Mouse (Mus musculus): ENCODE results near the gene Gosr2.

The Gosr2 gene

DNA sequence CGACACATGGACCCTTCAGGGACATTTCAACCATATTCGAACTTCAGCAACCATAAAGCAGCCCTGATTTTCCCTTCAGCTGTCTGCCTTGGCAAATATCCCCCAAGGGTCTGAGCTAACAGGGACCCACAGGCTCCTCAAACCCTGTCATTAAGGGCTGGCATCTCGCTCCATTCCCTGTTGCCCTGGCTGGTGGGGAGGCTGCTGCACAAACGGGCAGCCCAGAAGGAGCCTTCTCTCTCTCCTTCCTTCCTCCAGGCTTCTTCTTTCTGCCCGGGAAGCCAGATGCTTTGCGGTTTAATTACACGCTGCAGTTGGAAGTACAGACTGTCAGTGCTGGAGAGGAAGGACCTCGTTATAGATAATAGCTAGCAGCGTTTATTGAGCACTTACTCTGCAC, 54.5 kb downstream of the Gosr2 start:
- no peak for DNase-seq

DNA sequence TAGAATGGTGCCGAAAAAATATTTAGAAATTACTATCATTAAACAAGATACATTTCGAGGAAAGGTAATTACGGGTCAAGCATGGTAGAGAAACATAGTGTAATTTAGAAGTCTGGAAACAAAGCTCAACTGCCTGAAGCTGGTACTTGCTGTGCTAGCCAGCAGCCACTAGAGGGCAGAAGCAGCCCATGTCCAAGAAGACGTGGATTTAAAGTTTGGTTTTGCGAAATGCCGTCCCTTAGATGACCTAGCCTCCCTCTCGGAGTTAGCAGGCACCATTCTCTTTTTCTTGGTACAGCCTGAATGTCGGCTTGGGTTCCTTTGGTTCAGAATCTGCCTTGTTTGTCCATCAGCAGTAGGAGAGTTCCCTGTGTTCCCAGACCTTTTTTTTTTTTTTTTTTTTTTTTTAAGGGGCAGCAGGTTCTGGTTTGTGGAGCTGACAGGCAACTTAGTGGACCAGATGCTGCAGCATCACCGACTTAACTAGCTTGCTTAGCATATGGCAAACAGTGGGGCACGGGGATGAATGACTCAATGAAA, 58.2 kb downstream of the Gosr2 start:
- peak; percentile 42 for DNase-seq

DNA sequence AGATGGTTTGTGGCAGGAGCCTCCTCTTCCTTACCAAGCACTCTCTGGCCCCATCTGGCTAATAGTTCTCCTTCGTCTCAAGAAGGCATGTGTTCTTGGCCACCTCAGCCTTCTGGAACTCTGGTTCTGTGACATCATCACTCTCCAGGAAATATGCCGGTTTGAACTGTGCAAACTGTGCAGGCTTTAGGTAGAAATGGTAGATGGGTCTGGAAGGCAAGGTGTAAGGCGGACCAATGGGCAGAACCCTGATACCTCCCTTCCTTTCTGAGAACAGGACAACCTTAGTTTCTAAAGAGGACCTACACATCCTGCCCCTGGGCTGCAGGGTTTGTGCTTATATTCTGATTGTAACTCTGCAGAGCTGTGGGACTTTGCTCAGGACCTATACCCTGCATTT, 58.9 kb downstream of the Gosr2 start, which contains the start of gene Lyzl6:
TSS of gene Lyzl6 (minus strand) at position 101 of the 400 bp plus-strand sequence.
- DNase-seq = no peak

DNA sequence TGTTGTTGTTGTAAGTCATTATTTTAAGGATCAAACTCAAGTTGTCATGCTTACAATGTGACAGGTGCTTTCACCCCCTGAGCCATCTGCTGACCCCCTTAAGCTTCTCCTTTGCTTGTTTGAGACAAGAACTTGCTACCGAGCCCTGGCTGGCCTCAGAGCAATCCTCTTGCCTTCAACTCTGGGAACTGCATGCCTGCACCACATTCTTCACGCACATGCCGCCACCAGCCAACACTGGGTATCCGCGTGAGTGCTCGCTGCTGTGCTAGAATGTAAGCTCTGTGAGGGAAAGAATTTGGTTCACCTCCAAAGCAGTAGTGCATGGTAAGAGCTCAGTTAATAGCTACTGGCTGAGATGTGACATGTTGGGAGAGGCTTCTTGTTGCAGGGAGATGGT, 61.4 kb downstream of the Gosr2 start:
- no peak for DNase-seq

DNA sequence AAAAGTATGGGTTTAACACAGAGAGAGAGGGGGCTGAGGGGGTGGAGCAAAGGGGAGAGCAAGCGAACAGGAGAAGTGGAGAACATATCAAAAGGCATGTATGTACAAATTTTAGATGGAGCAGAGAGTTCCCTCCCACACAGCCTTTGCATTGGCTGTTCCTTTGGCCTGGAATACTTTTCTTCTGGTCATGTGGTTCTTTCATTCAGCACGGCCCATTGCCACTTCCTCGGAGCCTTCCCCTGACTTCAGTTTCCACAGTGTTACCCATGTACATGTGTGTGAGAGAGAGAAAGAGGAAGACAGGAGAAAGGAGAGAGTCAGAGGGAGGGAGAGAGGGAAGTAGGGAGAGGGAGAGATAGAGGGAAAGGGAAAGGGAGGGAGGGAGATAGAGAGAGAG, 62.2 kb downstream of the Gosr2 start:
- no peak for DNase-seq

DNA sequence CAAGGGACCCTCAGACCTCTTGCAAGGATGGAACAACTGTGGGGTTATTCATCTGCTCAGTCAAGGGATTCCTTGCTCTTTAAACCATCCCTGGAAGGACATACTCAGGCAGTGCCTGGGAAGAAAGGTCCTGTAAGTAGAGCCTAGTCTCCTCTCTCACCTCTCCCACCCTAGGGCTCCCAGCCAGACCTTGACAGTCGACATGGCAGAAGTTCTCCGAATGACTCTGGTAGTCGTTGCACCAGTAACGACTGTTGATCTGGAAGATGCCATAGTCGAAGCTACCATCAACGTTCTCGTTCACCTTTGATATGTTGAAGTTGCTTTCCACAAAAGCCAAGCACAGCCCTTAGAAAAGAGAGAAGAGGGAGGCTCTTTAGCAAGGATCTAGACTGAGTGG, 62.9 kb downstream of the Gosr2 start:
- no peak for DNase-seq

DNA sequence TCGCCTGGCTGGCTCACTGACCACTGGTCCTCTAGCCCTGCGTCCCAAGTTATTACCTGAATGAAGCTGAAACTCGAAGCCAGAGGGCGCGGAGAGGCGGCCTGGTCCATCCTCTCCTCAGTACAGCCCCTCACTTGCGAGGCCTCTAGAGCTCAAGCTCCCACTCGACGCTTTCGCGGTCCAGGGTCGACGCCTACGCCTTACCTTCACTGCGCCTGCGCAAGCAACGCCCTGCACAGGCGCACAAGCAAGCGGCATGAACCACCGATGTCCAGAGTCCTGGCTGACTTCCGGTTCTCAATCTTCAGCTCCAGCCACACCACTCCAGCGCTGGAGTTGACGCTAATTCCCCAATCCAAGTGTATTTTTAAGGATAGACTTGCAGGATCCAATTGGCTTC, 70.2 kb downstream of the Gosr2 start:
- DNase-seq = no peak
